Mouse (Mus musculus) midbrain, embryonic 13.5 days (tissue): Measurements from ENCODE around the gene Wscd2. TPM values are rescaled to one million over a fixed set of nuclear protein-coding genes. Genes with fewer than 3 reads are reported as not detected.

Source experiments
- ATAC-seq: fragments of 200-750 bp; cut with Nextera tagmentation; 2 replicates; pipeline ENCODE4 v1.8.0; 2017; ENCODE audit warnings: mild to moderate bottlenecking, moderate TSS enrichment, moderate library complexity
- H3K27ac ChIP-seq: fragments of 300-500 bp; sonication (generic); 2 replicates; pipeline ENCODE4 v1.5.1; 2015; ENCODE audit warnings: inconsistent platforms, mild to moderate bottlenecking, moderate library complexity
- H3K27me3 ChIP-seq: fragments of 300-500 bp; sonication (generic); 2 replicates; pipeline ENCODE4 v1.6.1; 2015; ENCODE audit warnings: mild to moderate bottlenecking, inconsistent platforms
- H3K36me3 ChIP-seq: fragments of 300-500 bp; sonication (generic); 2 replicates; pipeline ENCODE4 v1.6.1; 2015; ENCODE audit warnings: mild to moderate bottlenecking, inconsistent platforms
- H3K4me1 ChIP-seq: fragments of 300-500 bp; sonication (generic); replicated peaks from 2 replicates; pipeline ENCODE4 v1.6.1; 2015; ENCODE audit warnings: inconsistent platforms
- H3K4me2 ChIP-seq: fragments of 300-500 bp; sonication (generic); replicated peaks from 2 replicates; pipeline ENCODE4 v1.6.1; 2015; ENCODE audit warnings: moderate library complexity, mild to moderate bottlenecking, inconsistent platforms
- H3K4me3 ChIP-seq: fragments of 300-500 bp; sonication (generic); replicated peaks from 2 replicates; pipeline ENCODE4 v1.5.1; 2015; ENCODE audit warnings: mild to moderate bottlenecking, inconsistent platforms
- H3K9ac ChIP-seq: fragments of 300-500 bp; sonication (generic); replicated peaks from 2 replicates; pipeline ENCODE4 v1.6.1; 2015; ENCODE audit warnings: mild to moderate bottlenecking, inconsistent platforms
- H3K9me3 ChIP-seq: fragments of 300-500 bp; sonication (generic); 2 replicates; pipeline ENCODE4 v1.6.1; 2016; ENCODE audit warnings: mild to moderate bottlenecking, inconsistent platforms
- WGBS: fragments of 180-500 bp; shearing (Covaris S2); methylation state at CpG from one replicate; pipeline ENCODE4 v1.1.7; 2015; 5-methylcytosine and 5-hydroxymethylcytosine counted together
- polyA plus RNA-seq: library from polyadenylated mRNA; unstranded; fragments of >200 nt; fragmentation: Nextera tagmentation; extraction: Ambion mirVana; gene quantifications from 2 replicates; pipeline ENCODE4 v1.2.1, GENCODE M21; 2015

Wscd2 gene
- polyA plus RNA-seq, 1 experiment from 2014 or later = 10.6 TPM

GRCm38 (mm10) chr5:113506065-113506464 lies 15.9 kb downstream of the Wscd2 start:
- WGBS = 85% methylated on average over 6 of the region's 6 CpGs
- no peak overlapping the region for H3K4me2 ChIP-seq
- no peak overlapping the region for H3K9ac ChIP-seq
- H3K27ac ChIP-seq = no peak overlapping the region
- H3K9me3 ChIP-seq = no peaks in the 10 kb centered on the region
- H3K4me3 ChIP-seq = no peak overlapping the region
- H3K36me3 ChIP-seq = no peaks in the 10 kb centered on the region
- no peak for ATAC-seq
- no peaks in the 10 kb centered on the region for H3K27me3 ChIP-seq
- H3K4me1 ChIP-seq = peaks cover 64% of the 10 kb centered on the region

GRCm38 (mm10) chr5:113506779-113507178 lies 16.6 kb downstream of the Wscd2 start:
- 86% methylated on average over 5 of the region's 5 CpGs for WGBS
- H3K9ac ChIP-seq = no peak overlapping the region
- no peak overlapping the region for H3K4me3 ChIP-seq
- no peaks in the 10 kb centered on the region for H3K27me3 ChIP-seq
- no peak overlapping the region for H3K4me2 ChIP-seq
- H3K9me3 ChIP-seq = no peaks in the 10 kb centered on the region
- no peak overlapping the region for H3K27ac ChIP-seq
- peaks cover 61% of the 10 kb centered on the region for H3K4me1 ChIP-seq
- no peaks in the 10 kb centered on the region for H3K36me3 ChIP-seq
- ATAC-seq = no peak

GRCm38 (mm10) chr5:113509167-113509566 lies 19.0 kb downstream of the Wscd2 start:
- Histone ChIP-seq H3K36me3 (no peaks in the 10 kb centered on the region), H3K9me3 (no peaks in the 10 kb centered on the region), H3K4me1 (peaks cover 38% of the 10 kb centered on the region), H3K27me3 (no peaks in the 10 kb centered on the region), H3K27ac (no peak overlapping the region), H3K4me3 (no peak overlapping the region), H3K4me2 (no peak overlapping the region), H3K9ac (no peak overlapping the region)
- no peak for ATAC-seq
- 87% methylated on average over 4 of the region's 4 CpGs for WGBS

GRCm38 (mm10) chr5:113513640-113514039 lies 23.5 kb downstream of the Wscd2 start:
- ATAC-seq = no peak
- Histone ChIP-seq H3K4me1 (peaks cover 47% of the 10 kb centered on the region), H3K9me3 (no peaks in the 10 kb centered on the region), H3K36me3 (no peaks in the 10 kb centered on the region), H3K9ac (no peak overlapping the region), H3K27me3 (no peaks in the 10 kb centered on the region), H3K4me3 (no peak overlapping the region), H3K4me2 (no peak overlapping the region), H3K27ac (no peak overlapping the region)
- WGBS = 78% methylated on average over 8 of the region's 8 CpGs

GRCm38 (mm10) chr5:113514062-113514461 lies 23.9 kb downstream of the Wscd2 start:
- Histone ChIP-seq H3K4me3 (no peak overlapping the region), H3K9me3 (no peaks in the 10 kb centered on the region), H3K9ac (no peak overlapping the region), H3K27me3 (no peaks in the 10 kb centered on the region), H3K4me2 (no peak overlapping the region), H3K4me1 (peaks cover 47% of the 10 kb centered on the region), H3K36me3 (no peaks in the 10 kb centered on the region), H3K27ac (no peak overlapping the region)
- 83% methylated on average over 6 of the region's 6 CpGs for WGBS
- no peak for ATAC-seq

GRCm38 (mm10) chr5:113516119-113516872 lies 26.2 kb downstream of the Wscd2 start:
- H3K4me1 ChIP-seq = peaks cover 29% of the 10 kb centered on the region
- ATAC-seq = peak; percentile 49; the same call in 1 of the 2 replicates
- H3K4me3 ChIP-seq = no peak overlapping the region
- 0 out of 2 replicates have a peak overlapping the region, but pooled peaks have one; percentile 11 for H3K9ac ChIP-seq
- 36% methylated on average over 14 of the region's 14 CpGs for WGBS
- H3K27ac ChIP-seq = peak overlapping the region; percentile 80
- H3K36me3 ChIP-seq = no peaks in the 10 kb centered on the region
- H3K27me3 ChIP-seq = no peaks in the 10 kb centered on the region
- H3K9me3 ChIP-seq = no peaks in the 10 kb centered on the region
- peak overlapping the region; percentile 37 for H3K4me2 ChIP-seq

- 18% methylated on average over 14 of the region's 14 CpGs for WGBS
- no peaks in the 10 kb centered on the region for H3K9me3 ChIP-seq
- peak overlapping the region; percentile 80 for H3K27ac ChIP-seq
- peaks cover 29% of the 10 kb centered on the region for H3K4me1 ChIP-seq
- H3K4me2 ChIP-seq = peak overlapping the region; percentile 37
- H3K36me3 ChIP-seq = no peaks in the 10 kb centered on the region
- H3K9ac ChIP-seq = 0 out of 2 replicates have a peak overlapping the region, but pooled peaks have one; percentile 11
- H3K4me3 ChIP-seq = no peak overlapping the region
- peak; percentile 71 for ATAC-seq
- no peaks in the 10 kb centered on the region for H3K27me3 ChIP-seq
Measured at GRCm38 (mm10) chr5:113516873-113517336, 26.8 kb downstream of the Wscd2 start.

GRCm38 (mm10) chr5:113517387-113517786 lies 27.3 kb downstream of the Wscd2 start:
- peak; percentile 51 for ATAC-seq
- Histone ChIP-seq H3K9me3 (no peaks in the 10 kb centered on the region), H3K4me1 (peaks cover 29% of the 10 kb centered on the region), H3K4me2 (no peak overlapping the region), H3K27ac (peak overlapping the region; percentile 80), H3K9ac (no peak overlapping the region; the same call in 1 of the 2 replicates), H3K4me3 (no peak overlapping the region), H3K36me3 (no peaks in the 10 kb centered on the region), H3K27me3 (no peaks in the 10 kb centered on the region)
- WGBS = 71% methylated on average over 4 of the region's 4 CpGs

GRCm38 (mm10) chr5:113521037-113521436 lies 30.9 kb downstream of the Wscd2 start:
- 81% methylated on average over 6 of the region's 6 CpGs for WGBS
- no peak for ATAC-seq
- H3K4me2 ChIP-seq = no peak overlapping the region
- H3K27me3 ChIP-seq = no peaks in the 10 kb centered on the region
- no peak overlapping the region for H3K9ac ChIP-seq
- no peaks in the 10 kb centered on the region for H3K9me3 ChIP-seq
- H3K36me3 ChIP-seq = no peaks in the 10 kb centered on the region
- peaks cover 22% of the 10 kb centered on the region for H3K4me1 ChIP-seq
- no peak overlapping the region for H3K27ac ChIP-seq
- H3K4me3 ChIP-seq = no peak overlapping the region

GRCm38 (mm10) chr5:113538826-113539225 lies 48.7 kb downstream of the Wscd2 start:
- H3K27ac ChIP-seq = no peak overlapping the region
- WGBS = 65% methylated on average over 1 of the region's 1 CpGs
- peaks cover 38% of the 10 kb centered on the region for H3K4me1 ChIP-seq
- no peak for ATAC-seq
- no peaks in the 10 kb centered on the region for H3K36me3 ChIP-seq
- no peak overlapping the region for H3K4me3 ChIP-seq
- H3K9me3 ChIP-seq = no peaks in the 10 kb centered on the region
- no peak overlapping the region for H3K9ac ChIP-seq
- no peaks in the 10 kb centered on the region for H3K27me3 ChIP-seq
- H3K4me2 ChIP-seq = no peak overlapping the region

GRCm38 (mm10) chr5:113539438-113539837 lies 49.3 kb downstream of the Wscd2 start:
- H3K27ac ChIP-seq = no peak overlapping the region
- WGBS = 74% methylated on average over 2 of the region's 2 CpGs
- H3K27me3 ChIP-seq = no peaks in the 10 kb centered on the region
- H3K4me3 ChIP-seq = no peak overlapping the region
- no peak for ATAC-seq
- H3K4me2 ChIP-seq = no peak overlapping the region
- H3K4me1 ChIP-seq = peaks cover 38% of the 10 kb centered on the region
- no peaks in the 10 kb centered on the region for H3K36me3 ChIP-seq
- H3K9me3 ChIP-seq = no peaks in the 10 kb centered on the region
- H3K9ac ChIP-seq = no peak overlapping the region

- WGBS = 94% methylated on average over 7 of the region's 7 CpGs
- H3K4me3 ChIP-seq = no peak overlapping the region
- no peak for ATAC-seq
- no peaks in the 10 kb centered on the region for H3K36me3 ChIP-seq
- H3K27me3 ChIP-seq = no peaks in the 10 kb centered on the region
- H3K9ac ChIP-seq = no peak overlapping the region
- H3K27ac ChIP-seq = no peak overlapping the region
- H3K4me2 ChIP-seq = no peak overlapping the region
- H3K4me1 ChIP-seq = peaks cover 41% of the 10 kb centered on the region
- H3K9me3 ChIP-seq = no peaks in the 10 kb centered on the region
Measured at GRCm38 (mm10) chr5:113539858-113540257, 49.7 kb downstream of the Wscd2 start.
